Mouse (Mus musculus) embryonic facial prominence, embryonic 11.5 days (tissue): ENCODE data around the gene Ndrg3. TPM values are rescaled to one million over a fixed set of nuclear protein-coding genes. Genes with fewer than 3 reads are reported as not detected.

Experiments
- ATAC-seq: fragments of 200-750 bp; cut with Nextera tagmentation; replicated peaks from 2 replicates; pipeline ENCODE4 v1.8.0; 2017; ENCODE audit warnings: low read depth; ENCODE audit not compliant: insufficient number of reproducible peaks, low FRiP score, low TSS enrichment
- DNase-seq: peaks from one replicate; pipeline ENCODE4 v3.0.0-alpha.2; 2015; ENCODE audit warnings: low spot score
- H3K27ac ChIP-seq: fragments of 300-500 bp; sonication (generic); replicated peaks from 2 replicates; pipeline ENCODE4 v1.5.1; 2014; ENCODE audit warnings: mild to moderate bottlenecking, low read depth, low read length, control low read depth
- H3K27me3 ChIP-seq: fragments of 300-500 bp; sonication (generic); 2 replicates; pipeline ENCODE4 v1.6.1; 2014; ENCODE audit warnings: mild to moderate bottlenecking, low read length, moderate library complexity, mixed read lengths; ENCODE audit not compliant: control insufficient read depth, insufficient read depth
- H3K36me3 ChIP-seq: fragments of 300-500 bp; sonication (generic); replicated peaks from 2 replicates; pipeline ENCODE4 v1.6.1; 2014; ENCODE audit warnings: low read depth, mild to moderate bottlenecking, low read length, moderate library complexity, mixed read lengths; ENCODE audit not compliant: control insufficient read depth, insufficient read depth
- H3K4me1 ChIP-seq: fragments of 300-500 bp; sonication (generic); 2 replicates; pipeline ENCODE4 v1.6.1; 2014; ENCODE audit warnings: low read length, mixed read lengths; ENCODE audit not compliant: control insufficient read depth, insufficient read depth
- H3K4me2 ChIP-seq: fragments of 300-500 bp; sonication (generic); 2 replicates; pipeline ENCODE4 v1.6.1; 2014; ENCODE audit warnings: low read depth, mild to moderate bottlenecking, control low read depth, low read length, moderate library complexity
- H3K4me3 ChIP-seq: fragments of 300-500 bp; sonication (generic); 2 replicates; pipeline ENCODE4 v1.5.1; 2014; ENCODE audit warnings: low read depth, low read length, control low read depth
- H3K9ac ChIP-seq: fragments of 300-500 bp; sonication (generic); replicated peaks from 2 replicates; pipeline ENCODE4 v1.6.1; 2014; ENCODE audit warnings: mild to moderate bottlenecking, control low read depth, low read length
- H3K9me3 ChIP-seq: fragments of 300-500 bp; sonication (generic); replicated peaks from 2 replicates; pipeline ENCODE4 v1.6.1; 2016; ENCODE audit warnings: mild to moderate bottlenecking, low read length, inconsistent platforms, mixed read lengths; ENCODE audit not compliant: control insufficient read depth
- WGBS: fragments of 180-500 bp; shearing (Covaris S2); extraction: QIAGEN DNeasy Blood & Tissue Kit; methylation state at CpG from one replicate; pipeline ENCODE4 v1.1.7; 2014; 5-methylcytosine and 5-hydroxymethylcytosine counted together
- polyA plus RNA-seq: library from polyadenylated mRNA; unstranded; fragments of >200 nt; fragmentation: Nextera tagmentation; extraction: Ambion mirVana; gene quantifications from 2 replicates; pipeline ENCODE4 v1.2.1, GENCODE M21; 2014

The Ndrg3 gene
- polyA plus RNA-seq, 1 experiment from 2014 or later: 42.2 TPM

DNA sequence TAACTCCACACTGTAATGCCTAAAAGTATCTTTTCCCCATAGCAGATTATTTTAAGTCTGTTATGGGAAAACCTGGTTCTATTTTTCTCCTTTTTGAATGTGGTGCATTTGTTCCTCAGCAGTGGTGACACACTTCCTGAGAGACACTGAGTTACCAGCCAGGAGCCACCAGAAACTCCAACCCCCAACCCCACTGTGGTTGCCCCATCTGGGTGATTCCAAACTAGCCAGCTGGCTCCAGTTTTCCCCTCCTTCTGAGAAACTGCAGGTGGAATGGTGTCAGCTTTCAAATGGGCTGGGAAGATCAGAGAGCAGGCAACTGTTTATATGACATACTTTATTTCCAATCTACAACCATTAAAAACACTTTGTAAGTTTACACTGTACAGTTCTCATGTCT, 18.3 kb upstream of the Ndrg3 start:
- no peak overlapping the region for H3K27ac ChIP-seq

DNA sequence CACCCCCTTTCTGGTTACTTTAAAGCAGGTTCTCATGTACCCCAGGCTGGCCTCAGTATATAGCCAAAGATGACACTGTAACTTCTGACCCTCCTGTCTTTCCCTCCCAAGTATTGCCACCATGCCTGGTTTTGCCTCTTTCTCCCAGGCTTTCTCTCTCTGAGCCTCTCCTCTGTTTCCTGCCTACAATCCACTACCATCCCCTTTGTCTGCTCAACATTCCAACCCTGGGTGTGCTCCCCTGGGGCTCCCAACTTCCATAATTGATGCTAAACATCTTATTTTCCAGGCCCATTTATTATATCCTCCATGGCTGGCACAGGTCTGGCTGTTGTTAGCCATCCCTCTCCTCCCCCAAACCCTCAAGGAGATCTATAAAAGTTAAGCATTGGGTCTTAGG, 16.7 kb upstream of the Ndrg3 start:
- no peak overlapping the region for H3K4me2 ChIP-seq
- DNase-seq: no peak
- no peak overlapping the region for H3K4me3 ChIP-seq
- no peaks in the 10 kb centered on the region for H3K27me3 ChIP-seq
- no peak for ATAC-seq
- no peaks in the 10 kb centered on the region; the same call in 1 of the 2 replicates for H3K4me1 ChIP-seq
- no peaks in the 10 kb centered on the region for H3K9me3 ChIP-seq
- no peak overlapping the region for H3K27ac ChIP-seq
- no peaks in the 10 kb centered on the region; the same call in 1 of the 2 replicates for H3K36me3 ChIP-seq
- H3K9ac ChIP-seq: no peak overlapping the region

More for the DNA sequence above, 18.3 kb upstream of the Ndrg3 start:
- DNase-seq: peak; percentile 48
- Histone ChIP-seq H3K4me3 (no peak overlapping the region), H3K9ac (no peak overlapping the region), H3K36me3 (no peaks in the 10 kb centered on the region; the same call in 1 of the 2 replicates), H3K27me3 (no peaks in the 10 kb centered on the region), H3K9me3 (no peaks in the 10 kb centered on the region), H3K4me1 (no peaks in the 10 kb centered on the region; the same call in 1 of the 2 replicates), H3K4me2 (no peak overlapping the region)
- no peak for ATAC-seq

DNA sequence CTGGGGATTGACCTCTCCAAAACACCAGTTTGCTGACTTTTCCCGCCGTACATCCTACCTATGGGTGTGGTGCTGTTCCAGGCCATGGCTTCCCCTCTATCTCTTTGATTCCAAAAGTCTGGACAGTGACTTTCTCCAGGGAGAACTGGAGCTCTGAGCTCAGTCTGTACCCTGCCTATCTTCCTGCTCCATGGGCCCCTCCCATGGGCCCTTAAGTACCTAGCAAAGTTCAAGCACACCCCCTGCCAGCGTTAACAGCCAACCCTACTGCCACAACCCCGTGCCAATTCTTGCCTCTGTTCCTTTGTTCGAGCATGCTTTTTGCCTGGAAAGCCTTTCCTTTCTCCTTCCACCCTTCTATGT, 15.4 kb upstream of the Ndrg3 start:
- 31% methylated on average over 5 of the region's 5 CpGs for WGBS
- DNase-seq (no peak), ATAC-seq (no peak; the same call in 1 of the 2 replicates)
- H3K36me3 ChIP-seq: no peaks in the 10 kb centered on the region; the same call in 1 of the 2 replicates
- H3K27me3 ChIP-seq: no peaks in the 10 kb centered on the region
- H3K4me1 ChIP-seq: no peaks in the 10 kb centered on the region; the same call in 1 of the 2 replicates
- peak overlapping the region; percentile 43; the same call in 1 of the 2 replicates for H3K27ac ChIP-seq
- H3K4me3 ChIP-seq: peak overlapping the region; percentile 80
- peak overlapping the region; percentile 66 for H3K4me2 ChIP-seq
- H3K9ac ChIP-seq: peak overlapping the region; percentile 72
- H3K9me3 ChIP-seq: no peaks in the 10 kb centered on the region

DNA sequence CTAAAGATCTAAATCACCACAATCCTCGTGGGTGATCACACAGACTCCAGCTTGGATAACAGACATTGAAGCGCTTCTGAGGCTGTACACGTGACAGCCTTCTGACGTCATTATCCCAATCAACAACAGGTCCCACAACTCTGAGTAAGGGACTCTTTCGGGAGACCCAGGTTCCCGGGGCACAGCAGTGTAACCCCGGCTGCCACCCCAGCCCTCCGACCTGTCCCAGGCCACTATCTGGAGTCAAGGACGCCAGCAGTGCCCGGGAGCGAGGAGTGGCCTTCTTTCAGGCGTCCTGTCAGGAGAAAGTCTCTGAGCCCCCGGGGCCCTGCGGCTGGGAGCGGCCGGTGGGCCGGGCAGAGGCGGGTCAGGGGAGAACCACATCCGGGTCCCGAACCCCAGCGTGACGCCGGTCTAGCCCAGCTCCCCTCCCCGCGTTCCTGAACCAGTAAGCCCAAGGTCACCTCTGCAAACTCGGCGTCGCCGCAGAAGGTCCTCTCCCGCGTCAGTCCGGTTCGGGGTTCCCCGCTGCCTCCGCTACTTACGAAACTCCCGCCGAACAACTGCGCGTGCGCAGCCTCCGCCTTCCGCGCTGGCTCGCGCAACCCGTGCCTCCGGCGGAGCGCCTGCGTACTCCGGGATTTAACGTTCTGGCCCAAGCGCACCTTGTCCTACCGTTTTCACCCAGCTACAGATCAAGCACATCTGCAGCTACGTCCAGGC, 14.8 kb upstream of the Ndrg3 start, which contains the start of gene Dsn1:
Dsn1 (minus strand) TSS at position 644 of the 723 bp plus-strand sequence.
- ATAC-seq (peak; percentile 66), DNase-seq (peak; percentile 91)

DNA sequence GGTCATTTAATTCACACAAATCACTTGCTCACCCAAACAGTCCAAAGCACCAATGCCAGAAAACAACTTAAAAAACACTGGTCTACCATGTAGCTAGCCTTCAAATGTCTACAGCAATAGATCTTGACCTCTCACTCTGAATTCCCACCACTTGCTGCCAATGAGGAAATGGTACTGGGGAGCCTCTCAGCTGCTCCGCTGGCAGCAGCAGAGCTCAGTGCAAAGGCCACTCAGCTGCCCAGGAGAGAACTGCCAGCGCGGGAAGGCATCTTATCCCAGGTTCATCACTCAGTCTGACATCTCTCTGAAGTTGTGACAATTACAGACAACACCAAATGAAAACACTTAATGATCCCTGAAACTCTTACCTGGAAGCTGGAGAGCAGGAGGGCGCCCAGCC, 10.5 kb upstream of the Ndrg3 start:
- no peak overlapping the region for H3K27ac ChIP-seq
- no peak overlapping the region for H3K9ac ChIP-seq
- H3K27me3 ChIP-seq: no peaks in the 10 kb centered on the region
- H3K4me3 ChIP-seq: no peak overlapping the region
- no peak overlapping the region for H3K4me2 ChIP-seq
- no peak for ATAC-seq
- H3K36me3 ChIP-seq: no peaks in the 10 kb centered on the region
- H3K4me1 ChIP-seq: no peaks in the 10 kb centered on the region; the same call in 1 of the 2 replicates
- DNase-seq: no peak
- no peaks in the 10 kb centered on the region for H3K9me3 ChIP-seq
- WGBS: 95% methylated on average over 4 of the region's 4 CpGs

More for the DNA sequence above, 14.8 kb upstream of the Ndrg3 start, which contains the start of gene Dsn1:
- Histone ChIP-seq H3K4me1 (no peaks in the 10 kb centered on the region; the same call in 1 of the 2 replicates), H3K4me3 (peak within 1 kb of the TSS; percentile 80), H3K9ac (peak within 1 kb of the TSS; percentile 72), H3K9me3 (no peaks in the 10 kb centered on the region), H3K27ac (peak within 1 kb of the TSS; percentile 43; the same call in 1 of the 2 replicates), H3K36me3 (no peaks in the 10 kb centered on the region; the same call in 1 of the 2 replicates), H3K27me3 (no peaks in the 10 kb centered on the region), H3K4me2 (peak within 1 kb of the TSS; percentile 66)
- WGBS: under 1% methylated on average over 51 of the region's 56 CpGs

DNA sequence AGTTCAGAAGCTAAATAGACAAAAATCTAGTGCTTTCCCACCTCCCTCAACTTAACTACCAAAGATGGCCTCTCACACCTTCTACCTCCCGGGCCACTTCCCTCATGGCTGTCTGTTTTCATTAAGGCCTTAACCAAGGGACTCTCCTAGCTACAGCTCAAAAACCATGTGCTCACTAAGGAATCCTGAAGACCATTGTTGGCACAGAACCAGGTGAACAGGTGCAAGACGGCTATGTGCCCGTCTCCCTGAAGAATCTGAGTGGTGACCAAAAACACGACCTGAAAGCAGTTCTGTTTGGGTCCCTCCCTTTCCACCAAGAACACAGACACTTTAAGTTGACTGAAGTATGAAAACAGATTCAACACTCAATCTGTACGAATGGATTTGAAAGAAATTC, 6.4 kb upstream of the Ndrg3 start:
- no peaks in the 10 kb centered on the region for H3K36me3 ChIP-seq
- H3K4me1 ChIP-seq: no peaks in the 10 kb centered on the region
- H3K9me3 ChIP-seq: no peaks in the 10 kb centered on the region
- no peak overlapping the region for H3K27ac ChIP-seq
- ATAC-seq (no peak), DNase-seq (no peak)
- WGBS: 89% methylated on average over 5 of the region's 5 CpGs
- H3K27me3 ChIP-seq: no peaks in the 10 kb centered on the region
- no peak overlapping the region for H3K4me3 ChIP-seq
- no peak overlapping the region for H3K4me2 ChIP-seq
- no peak overlapping the region for H3K9ac ChIP-seq

DNA sequence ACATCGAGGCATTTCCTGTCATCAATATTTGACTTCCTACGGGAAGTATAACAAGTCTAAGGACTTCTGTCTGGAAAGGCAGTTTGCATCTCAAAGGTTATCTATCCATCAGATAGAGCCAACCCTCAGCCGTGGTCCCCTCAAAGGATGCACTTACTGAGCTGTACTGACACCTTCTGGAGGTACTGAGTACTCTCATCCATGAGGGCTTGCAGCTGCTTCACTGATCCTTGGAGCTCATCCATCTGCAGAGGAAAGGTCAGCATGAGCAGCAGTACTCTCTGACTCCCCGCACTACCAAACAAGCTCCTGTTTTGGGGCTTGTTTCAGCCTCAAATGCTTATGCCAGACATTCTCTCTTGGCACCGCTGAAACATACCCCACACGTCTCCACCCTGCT, 4.7 kb upstream of the Ndrg3 start:
- WGBS: 73% methylated on average over 6 of the region's 6 CpGs

DNA sequence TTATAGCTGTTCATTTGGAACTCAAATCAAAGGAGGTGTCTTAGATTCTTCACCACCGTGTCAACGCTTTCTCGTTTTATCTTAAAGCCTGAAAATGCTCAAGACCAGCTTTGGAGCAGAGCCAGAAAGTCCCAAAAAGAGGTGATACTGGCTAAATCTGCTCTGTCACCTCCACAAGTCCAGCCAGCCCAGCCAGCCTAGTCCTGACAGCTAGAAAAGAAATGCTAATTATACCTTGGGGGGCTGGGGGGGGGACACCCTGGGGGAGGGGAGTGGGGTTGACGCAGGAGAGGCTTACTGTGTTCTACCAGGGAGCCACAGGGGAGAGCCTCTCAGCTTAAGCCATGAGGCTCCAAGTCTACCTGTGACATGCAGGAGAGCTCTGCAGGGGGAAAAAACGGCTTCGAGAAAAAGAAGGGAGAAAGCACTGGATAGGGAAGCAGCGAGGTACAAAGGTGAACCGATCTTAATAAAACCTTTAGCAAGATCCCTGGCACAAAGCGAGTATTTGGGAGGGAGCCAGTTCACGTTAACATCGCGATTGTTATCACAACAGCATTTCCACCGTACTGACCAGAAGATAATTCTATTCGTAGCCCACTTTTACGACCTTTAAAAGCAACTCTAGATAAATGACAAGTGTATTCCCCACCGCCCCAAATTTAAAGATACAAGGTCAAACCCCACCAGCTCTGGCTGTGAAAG, 977 bp downstream of the Ndrg3 start:
- H3K9me3 ChIP-seq: no peaks in the 10 kb centered on the region
- H3K36me3 ChIP-seq: no peaks in the 10 kb centered on the region
- H3K27me3 ChIP-seq: no peaks in the 10 kb centered on the region
- WGBS: 3% methylated on average over 16 of the region's 16 CpGs
- H3K4me1 ChIP-seq: no peaks in the 10 kb centered on the region; the same call in 1 of the 2 replicates
- H3K27ac ChIP-seq: no peak overlapping the region
- H3K9ac ChIP-seq: peak overlapping the region; percentile 85
- peak overlapping the region; percentile 81 for H3K4me3 ChIP-seq
- peak overlapping the region; percentile 86 for H3K4me2 ChIP-seq
- DNase-seq (no peak), ATAC-seq (no peak; the same call in 1 of the 2 replicates)

More for the DNA sequence above, 4.7 kb upstream of the Ndrg3 start:
- Histone ChIP-seq H3K9ac (no peak overlapping the region), H3K27me3 (no peaks in the 10 kb centered on the region), H3K4me1 (no peaks in the 10 kb centered on the region), H3K9me3 (no peaks in the 10 kb centered on the region), H3K4me3 (no peak overlapping the region), H3K4me2 (no peak overlapping the region), H3K27ac (no peak overlapping the region), H3K36me3 (no peaks in the 10 kb centered on the region)
- DNase-seq (peak; percentile 30), ATAC-seq (no peak)
